Mouse (Mus musculus): Measurements from ENCODE around the gene Pdss1. TPM values are rescaled to one million over a fixed set of nuclear protein-coding genes. Genes with fewer than 3 reads are reported as not detected.
A peak's percentile ranks its signal among the peaks of the same experiment; 100 is the strongest.
"Not testable (repeated sequence)": the region's sequence is repeated elsewhere in the genome, so short reads cannot be mapped to it uniquely, and the experiment has no call there.

Gene Pdss1
- 10 to 100 TPM in 1 of 4 experiments, 1 to 10 TPM in 3; 6.5 to 10.1 (median 9.3) TPM for total RNA-seq (2022)

GRCm38 (mm10) chr2:22895282-22896273, at the start of gene Pdss1:
Gene Pdss1, plus strand, starts transcription at chr2:22895522.
- DNase-seq = peak; percentile 88

GRCm38 (mm10) chr2:22851900-22852299, 43.4 kb upstream of the Pdss1 start:
- no peak for DNase-seq

GRCm38 (mm10) chr2:22857501-22857900, 37.8 kb upstream of the Pdss1 start:
- no peak for DNase-seq

- DNase-seq = no peak
These were observed 33.1 kb upstream of the Pdss1 start for GRCm38 (mm10) chr2:22862194-22862593.

- peak; percentile 30 for DNase-seq
These were observed 30.8 kb upstream of the Pdss1 start for GRCm38 (mm10) chr2:22864394-22865037.

GRCm38 (mm10) chr2:22865818-22866217, 29.5 kb upstream of the Pdss1 start:
- DNase-seq = no peak

GRCm38 (mm10) chr2:22866894-22867424, 28.4 kb upstream of the Pdss1 start:
- no peak for DNase-seq

GRCm38 (mm10) chr2:22873159-22873558, 22.2 kb upstream of the Pdss1 start:
- no peak for DNase-seq

GRCm38 (mm10) chr2:22874628-22875027, 20.7 kb upstream of the Pdss1 start:
- DNase-seq = no peak

GRCm38 (mm10) chr2:22876614-22877013, 18.7 kb upstream of the Pdss1 start:
- DNase-seq = no peak

- DNase-seq = no peak
These were observed 16.5 kb upstream of the Pdss1 start for GRCm38 (mm10) chr2:22878781-22879180.

GRCm38 (mm10) chr2:22880726-22881125, 14.6 kb upstream of the Pdss1 start:
- not testable (repeated sequence) for DNase-seq

- no peak for DNase-seq
These were observed 415 bp upstream of the Pdss1 start for GRCm38 (mm10) chr2:22894932-22895281.

GRCm38 (mm10) chr2:22903947-22904346, 8.6 kb downstream of the Pdss1 start:
- no peak for DNase-seq

GRCm38 (mm10) chr2:22914421-22914820, 19.1 kb downstream of the Pdss1 start:
- DNase-seq = no peak

GRCm38 (mm10) chr2:22918651-22919050, 23.3 kb downstream of the Pdss1 start:
- DNase-seq = no peak

- DNase-seq = not testable (repeated sequence)
These were observed 30.6 kb downstream of the Pdss1 start for GRCm38 (mm10) chr2:22925911-22926310.

GRCm38 (mm10) chr2:22928259-22928658, 32.9 kb downstream of the Pdss1 start:
- no peak for DNase-seq

- DNase-seq = no peak
These were observed 38.2 kb downstream of the Pdss1 start for GRCm38 (mm10) chr2:22933556-22933955.

- no peak for DNase-seq
These were observed 54.6 kb downstream of the Pdss1 start for GRCm38 (mm10) chr2:22949956-22950355.

GRCm38 (mm10) chr2:22954278-22954677, 59.0 kb downstream of the Pdss1 start:
- no peak for DNase-seq

- DNase-seq = no peak
These were observed 60.6 kb downstream of the Pdss1 start for GRCm38 (mm10) chr2:22955914-22956313.

- no peak for DNase-seq
These were observed 62.1 kb downstream of the Pdss1 start for GRCm38 (mm10) chr2:22957415-22957814.

Data from adrenal gland, adult 8-10 months (tissue).